Mouse (Mus musculus) erythroblast, embryonic 14.5 days (primary cell): ENCODE measurements around the gene Brd2.

Source experiments
- GATA1 ChIP-seq: IDR thresholded peaks from 2 replicates; pipeline ENCODE4 v1.6.1; 2012; ENCODE audit warnings: low read length, inconsistent platforms, mixed read lengths
- TAL1 ChIP-seq: IDR thresholded peaks from 3 replicates; pipeline ENCODE4 v1.6.1; 2012; ENCODE audit warnings: low read length, inconsistent platforms, mixed read lengths

DNA sequence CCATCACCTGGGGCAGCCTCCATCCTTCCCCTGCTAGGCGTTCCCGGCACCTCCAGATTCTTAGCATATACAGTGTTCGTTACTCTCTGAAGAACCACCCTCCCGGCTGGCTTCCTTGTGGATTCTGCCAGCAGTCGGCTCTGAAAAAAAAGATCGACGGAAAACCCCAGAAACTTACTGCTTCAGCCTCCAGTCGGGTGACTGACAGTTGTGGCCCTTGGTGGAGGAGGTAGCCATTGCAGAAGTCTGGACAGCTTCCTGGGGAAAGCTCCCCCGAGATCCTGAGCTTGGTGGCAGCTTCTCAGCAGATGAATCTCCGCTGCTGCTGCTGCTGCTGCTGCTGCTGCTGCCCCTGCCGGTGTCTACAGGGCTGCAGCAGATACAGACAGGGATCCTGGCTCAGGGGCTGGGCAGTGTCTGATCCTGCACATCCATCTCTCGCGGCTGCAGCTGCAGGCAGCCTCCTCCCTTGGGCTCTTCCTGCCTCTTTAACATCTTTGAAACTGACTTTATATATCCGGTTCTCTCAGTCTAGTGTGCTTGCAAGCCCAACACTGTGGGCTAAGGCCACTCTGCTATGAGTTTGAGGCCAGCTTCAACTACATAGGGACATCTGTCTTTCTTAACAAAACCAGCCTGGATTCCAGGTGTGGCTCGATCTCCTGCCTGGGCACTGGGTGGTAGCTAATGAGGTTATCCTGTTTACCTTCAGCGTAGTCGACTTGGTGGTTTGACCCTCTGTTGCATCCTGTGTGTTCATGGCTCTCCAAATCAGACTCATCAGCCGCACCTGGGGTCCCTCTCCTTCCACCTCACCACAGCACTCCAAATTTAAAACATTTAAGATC is 6.7 kb upstream of the Brd2 start:
- TF ChIP-seq TAL1 (no peak), GATA1 (no peak)
